Mouse (Mus musculus): ENCODE data around the gene Cep295nl. TPM values are rescaled to one million over a fixed set of nuclear protein-coding genes. Genes with fewer than 3 reads are reported as not detected.

The Cep295nl gene
- total RNA-seq, 1 experiment = 0.49 TPM

- H3K36me3 ChIP-seq (ENCODE audit: control insufficient read depth, insufficient read depth, low read length, poor library complexity, severe bottlenecking) = no peaks in the 10 kb centered on the region
- H3K27ac ChIP-seq (ENCODE audit: insufficient read depth, low read depth, low read length, poor library complexity, severe bottlenecking) = no peak overlapping the region
- H3K9me3 ChIP-seq (ENCODE audit: control insufficient read depth, insufficient read depth, low read depth, low read length) = no peaks in the 10 kb centered on the region
- H3K9ac ChIP-seq (ENCODE audit: insufficient read depth, low read depth, low read length, poor library complexity, severe bottlenecking) = no peak overlapping the region
- in situ Hi-C loops (cut with MboI; ENCODE audit: low sequenced_read_pairs in 2 of 2, unreplicated experiment in 2 of 2) = no loop called here
- H3K4me1 ChIP-seq (ENCODE audit: control insufficient read depth in 2 of 2, insufficient read depth in 2 of 2, low read length in 2 of 2, poor library complexity in 1 of 2) = peaks cover 2 to 12% of the 10 kb centered on the region in 2 experiments; a peak in 3 of 4 replicates
- TF ChIP-seq MAFK (IDR thresholded peaks at IDR 0.05; ENCODE audit: insufficient read depth, low read depth, low read length) = no peak
- no peak for TF ChIP-seq HCFC1 (IDR thresholded peaks at IDR 0.05; ENCODE audit: borderline replicate concordance, insufficient read depth, low read length)
- no peak for TF ChIP-seq ZC3H11A (IDR thresholded peaks at IDR 0.05; ENCODE audit: borderline replicate concordance, low read depth, low read length)
- TF ChIP-seq ZNF384 (IDR thresholded peaks at IDR 0.05; ENCODE audit: low read depth, low read length) = no peak
- no peak for TF ChIP-seq CHD2 (IDR thresholded peaks at IDR 0.05; ENCODE audit: low read depth, low read length)
- H3K4me3 ChIP-seq (ENCODE audit: insufficient read depth in 1 of 2, low read depth in 1 of 2, low read length in 2 of 2, poor library complexity in 1 of 2, severe bottlenecking in 1 of 2) = no peak overlapping the region
- no peak for DNase-seq (ENCODE audit: low read depth, low spot score)
These were observed 15.0 kb downstream of the Cep295nl start for GRCm38 (mm10) chr11:118326991-118327971.

GRCm38 (mm10) chr11:118326491-118326890, 15.8 kb downstream of the Cep295nl start:
- DNase-seq (ENCODE audit: low read depth, low spot score) = no peak
- no peaks in the 10 kb centered on the region for H3K9me3 ChIP-seq (ENCODE audit: control insufficient read depth, insufficient read depth, low read depth, low read length)
- H3K9ac ChIP-seq (ENCODE audit: insufficient read depth, low read depth, low read length, poor library complexity, severe bottlenecking) = no peak overlapping the region
- H3K4me1 ChIP-seq (ENCODE audit: control insufficient read depth in 2 of 2, insufficient read depth in 2 of 2, low read length in 2 of 2, poor library complexity in 1 of 2) = peaks cover 2 to 12% of the 10 kb centered on the region in 2 experiments; a peak in 3 of 4 replicates
- H3K27ac ChIP-seq (ENCODE audit: insufficient read depth, low read depth, low read length, poor library complexity, severe bottlenecking) = no peak overlapping the region
- in situ Hi-C loops (cut with MboI; ENCODE audit: low sequenced_read_pairs in 2 of 2, unreplicated experiment in 2 of 2) = no loop called here
- no peak overlapping the region for H3K4me3 ChIP-seq (ENCODE audit: insufficient read depth in 1 of 2, low read depth in 1 of 2, low read length in 2 of 2, poor library complexity in 1 of 2, severe bottlenecking in 1 of 2)
- TF ChIP-seq MAFK (IDR thresholded peaks at IDR 0.05; ENCODE audit: insufficient read depth, low read depth, low read length) (no peak), HCFC1 (IDR thresholded peaks at IDR 0.05; ENCODE audit: borderline replicate concordance, insufficient read depth, low read length) (no peak), CHD2 (IDR thresholded peaks at IDR 0.05; ENCODE audit: low read depth, low read length) (no peak), ZC3H11A (IDR thresholded peaks at IDR 0.05; ENCODE audit: borderline replicate concordance, low read depth, low read length) (no peak), ZNF384 (IDR thresholded peaks at IDR 0.05; ENCODE audit: low read depth, low read length) (no peak)
- no peaks in the 10 kb centered on the region for H3K36me3 ChIP-seq (ENCODE audit: control insufficient read depth, insufficient read depth, low read length, poor library complexity, severe bottlenecking)

DNA sequence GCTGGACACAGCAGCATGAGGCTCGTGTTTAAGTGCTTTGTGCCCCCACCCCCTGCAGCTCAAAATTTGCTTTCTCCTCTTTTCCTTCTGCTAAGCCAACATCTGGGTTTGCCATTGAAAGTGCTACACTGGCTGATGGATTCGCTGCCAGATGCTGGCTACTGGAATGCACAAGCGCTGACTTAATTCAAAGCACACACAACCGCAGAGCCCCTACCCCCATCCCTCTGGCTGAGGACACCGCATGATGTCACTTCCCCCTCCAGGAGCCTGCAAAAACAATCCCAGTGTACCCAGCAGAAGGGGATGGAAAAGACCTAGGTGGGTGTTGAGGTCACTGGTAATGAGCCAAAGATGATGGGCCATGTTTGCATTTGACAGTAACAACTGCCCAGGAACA, 17.8 kb downstream of the Cep295nl start:
- in situ Hi-C loops (cut with MboI; ENCODE audit: low sequenced_read_pairs in 2 of 2, unreplicated experiment in 2 of 2) = no loop called here
- Histone ChIP-seq H3K36me3 (ENCODE audit: control insufficient read depth, insufficient read depth, low read length, poor library complexity, severe bottlenecking) (no peaks in the 10 kb centered on the region), H3K9ac (ENCODE audit: insufficient read depth, low read depth, low read length, poor library complexity, severe bottlenecking) (no peak overlapping the region), H3K4me1 (ENCODE audit: control insufficient read depth in 2 of 2, insufficient read depth in 2 of 2, low read length in 2 of 2, poor library complexity in 1 of 2) (peaks cover 2 to 12% of the 10 kb centered on the region in 2 experiments; a peak in 3 of 4 replicates), H3K27ac (ENCODE audit: insufficient read depth, low read depth, low read length, poor library complexity, severe bottlenecking) (no peak overlapping the region), H3K4me3 (ENCODE audit: insufficient read depth in 1 of 2, low read depth in 1 of 2, low read length in 2 of 2, poor library complexity in 1 of 2, severe bottlenecking in 1 of 2) (no peak overlapping the region), H3K9me3 (ENCODE audit: control insufficient read depth, insufficient read depth, low read depth, low read length) (no peaks in the 10 kb centered on the region)
- TF ChIP-seq ZNF384 (IDR thresholded peaks at IDR 0.05; ENCODE audit: low read depth, low read length) (no peak), MAFK (IDR thresholded peaks at IDR 0.05; ENCODE audit: insufficient read depth, low read depth, low read length) (no peak), ZC3H11A (IDR thresholded peaks at IDR 0.05; ENCODE audit: borderline replicate concordance, low read depth, low read length) (no peak), CHD2 (IDR thresholded peaks at IDR 0.05; ENCODE audit: low read depth, low read length) (no peak), HCFC1 (IDR thresholded peaks at IDR 0.05; ENCODE audit: borderline replicate concordance, insufficient read depth, low read length) (no peak)
- DNase-seq (ENCODE audit: low read depth, low spot score) = no peak

DNA sequence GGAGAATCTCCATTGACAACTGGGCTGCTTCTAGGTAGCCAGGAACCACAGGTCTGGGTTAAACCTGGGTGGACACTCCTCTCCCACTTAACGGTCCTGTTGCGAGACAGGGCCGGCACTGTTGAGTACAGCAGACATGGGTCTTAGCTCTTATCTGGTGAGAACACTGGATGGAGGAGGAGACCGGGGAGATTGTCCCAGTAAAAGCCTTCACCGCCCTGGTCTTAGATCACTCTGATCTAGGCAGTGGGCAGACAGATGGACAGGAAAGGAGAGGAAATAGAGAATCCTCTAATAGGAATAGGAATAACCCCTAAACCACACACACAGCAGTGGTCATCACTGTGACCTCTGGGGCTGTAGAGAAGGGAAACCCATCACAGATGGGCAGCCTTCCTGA, 18.3 kb downstream of the Cep295nl start:
- Histone ChIP-seq H3K4me3 (ENCODE audit: insufficient read depth in 1 of 2, low read depth in 1 of 2, low read length in 2 of 2, poor library complexity in 1 of 2, severe bottlenecking in 1 of 2) (no peak overlapping the region), H3K4me1 (ENCODE audit: control insufficient read depth in 2 of 2, insufficient read depth in 2 of 2, low read length in 2 of 2, poor library complexity in 1 of 2) (peaks cover 2 to 12% of the 10 kb centered on the region in 2 experiments; a peak in 3 of 4 replicates), H3K9ac (ENCODE audit: insufficient read depth, low read depth, low read length, poor library complexity, severe bottlenecking) (no peak overlapping the region), H3K36me3 (ENCODE audit: control insufficient read depth, insufficient read depth, low read length, poor library complexity, severe bottlenecking) (no peaks in the 10 kb centered on the region), H3K9me3 (ENCODE audit: control insufficient read depth, insufficient read depth, low read depth, low read length) (no peaks in the 10 kb centered on the region), H3K27ac (ENCODE audit: insufficient read depth, low read depth, low read length, poor library complexity, severe bottlenecking) (no peak overlapping the region)
- in situ Hi-C loops (cut with MboI; ENCODE audit: low sequenced_read_pairs in 2 of 2, unreplicated experiment in 2 of 2) = no loop called here
- no peak for DNase-seq (ENCODE audit: low read depth, low spot score)
- TF ChIP-seq ZNF384 (IDR thresholded peaks at IDR 0.05; ENCODE audit: low read depth, low read length) = no peak
- TF ChIP-seq ZC3H11A (IDR thresholded peaks at IDR 0.05; ENCODE audit: borderline replicate concordance, low read depth, low read length) = no peak
- no peak for TF ChIP-seq HCFC1 (IDR thresholded peaks at IDR 0.05; ENCODE audit: borderline replicate concordance, insufficient read depth, low read length)
- no peak for TF ChIP-seq CHD2 (IDR thresholded peaks at IDR 0.05; ENCODE audit: low read depth, low read length)
- TF ChIP-seq MAFK (IDR thresholded peaks at IDR 0.05; ENCODE audit: insufficient read depth, low read depth, low read length) = no peak

Data from ES-E14 (cell line).